Mouse (Mus musculus): ENCODE measurements around the gene Zfp386. TPM values are rescaled to one million over a fixed set of nuclear protein-coding genes. Genes with fewer than 3 reads are reported as not detected.

Gene Zfp386
- polyA plus RNA-seq, 1 experiment, result not detected

DNA sequence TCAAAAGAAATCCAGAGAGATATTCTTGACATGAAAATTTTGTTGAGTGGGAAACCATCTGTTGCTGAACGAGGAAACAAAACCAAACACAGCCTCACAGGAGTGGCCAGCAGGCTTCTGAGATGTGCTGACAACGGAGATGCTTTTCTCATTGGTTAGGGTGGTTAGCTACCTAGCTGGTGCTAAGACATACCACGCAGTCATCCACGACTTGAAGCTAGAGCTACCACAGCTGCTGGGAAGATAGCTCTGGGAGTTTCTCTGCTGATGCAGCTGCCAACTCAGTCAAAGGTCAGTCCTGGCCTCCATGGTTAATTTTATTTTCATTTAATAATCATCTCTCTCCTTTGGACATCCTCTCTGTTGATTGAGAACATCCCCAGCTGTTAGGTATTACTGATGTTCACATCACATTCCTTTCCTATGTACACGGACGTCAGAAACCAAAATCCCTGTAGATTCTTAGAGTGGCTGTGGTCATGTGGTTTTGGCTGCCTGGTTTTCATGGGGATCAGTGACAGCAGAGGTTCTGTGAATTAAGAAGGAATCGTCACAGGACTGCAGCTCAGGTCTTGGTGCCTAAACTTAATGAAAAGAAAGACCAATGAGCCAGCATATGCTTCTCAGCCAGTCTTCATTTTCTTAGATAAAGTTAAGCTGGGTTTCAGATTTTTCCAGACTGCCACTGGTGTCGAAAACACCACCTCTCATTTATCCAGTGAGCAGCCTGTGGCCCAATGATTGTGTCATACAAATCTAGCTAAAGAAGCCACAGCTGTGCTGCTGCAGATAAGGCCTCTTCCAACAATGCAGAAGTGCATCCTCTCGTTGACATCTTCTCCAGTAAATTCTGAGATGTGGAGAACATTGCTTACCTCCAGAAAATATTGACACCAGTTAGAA, 62.2 kb downstream of the Zfp386 start:
- 82% methylated on average over 9 of the region's 9 CpGs for WGBS
- Histone ChIP-seq H3K27ac (ENCODE audit: insufficient read depth, low read depth, low read length) (no peak overlapping the region), H3K4me1 (ENCODE audit: control insufficient read depth, insufficient read depth, low read length) (no peaks in the 10 kb centered on the region), H3K4me3 (ENCODE audit: insufficient read depth, low read depth, low read length) (no peak overlapping the region)
- TF ChIP-seq POLR2A (IDR thresholded peaks at IDR 0.05; ENCODE audit: insufficient read depth, low read depth, low read length), result no peak
- no peak for TF ChIP-seq CTCF (IDR thresholded peaks at IDR 0.05; ENCODE audit: insufficient read depth, low read depth, low read length)

DNA sequence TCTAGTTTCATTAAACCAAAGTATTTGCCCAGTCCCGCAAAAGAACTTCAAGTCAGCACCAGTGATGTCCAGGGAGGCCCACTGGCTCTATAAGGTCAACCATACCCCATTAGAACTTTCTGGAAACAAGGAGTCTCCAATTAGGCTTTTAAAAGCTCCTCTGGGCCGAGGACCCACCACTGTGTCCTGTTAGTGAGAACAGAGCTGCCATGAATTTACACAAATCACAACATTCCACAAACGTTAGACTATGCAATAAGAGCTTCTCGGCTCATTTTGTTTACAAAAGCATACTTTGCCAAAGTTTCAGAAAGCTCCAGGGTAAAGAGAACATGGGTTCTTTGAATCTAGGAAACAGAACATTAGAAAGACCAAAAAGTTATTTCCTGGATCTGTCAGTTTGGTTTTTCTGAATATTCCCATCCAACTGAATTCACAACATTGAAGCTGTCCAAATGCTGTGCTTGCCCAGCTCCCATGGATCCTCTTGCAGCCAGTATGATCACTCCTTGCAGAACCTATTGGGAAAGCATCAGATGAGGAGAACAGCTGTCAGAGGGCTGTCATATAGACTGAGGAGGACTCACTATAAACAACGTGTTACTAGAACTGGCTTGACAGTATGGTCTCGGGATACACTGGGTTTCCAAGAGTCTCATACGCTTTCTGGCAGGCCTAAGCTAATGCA, 63.6 kb downstream of the Zfp386 start:
- no peak overlapping the region for H3K4me3 ChIP-seq (ENCODE audit: insufficient read depth, low read depth, low read length)
- H3K27ac ChIP-seq (ENCODE audit: insufficient read depth, low read depth, low read length), result no peak overlapping the region
- TF ChIP-seq CTCF (IDR thresholded peaks at IDR 0.05; ENCODE audit: insufficient read depth, low read depth, low read length) (no peak), POLR2A (IDR thresholded peaks at IDR 0.05; ENCODE audit: insufficient read depth, low read depth, low read length) (no peak)
- 80% methylated on average over 7 of the region's 7 CpGs for WGBS
- H3K4me1 ChIP-seq (ENCODE audit: control insufficient read depth, insufficient read depth, low read length), result no peaks in the 10 kb centered on the region

Other genes with a start within 250 kb of the Zfp386 start
- gene Vipr2, start 30.0 kb downstream of the Zfp386 start, polyA plus RNA-seq (2012; ENCODE audit: insufficient read depth, insufficient read length, low replicate concordance, missing spikeins), result not detected in 2 replicates
- not detected in 2 replicates for gene Wdr60, start 215.3 kb downstream of the Zfp386 start, polyA plus RNA-seq (2012; ENCODE audit: insufficient read depth, insufficient read length, low replicate concordance, missing spikeins)
- not detected in 2 replicates for gene Gm11027, start 227.7 kb downstream of the Zfp386 start, polyA plus RNA-seq (2012; ENCODE audit: insufficient read depth, insufficient read length, low replicate concordance, missing spikeins)
- gene Esyt2, start 233.5 kb downstream of the Zfp386 start, polyA plus RNA-seq (2012; ENCODE audit: insufficient read depth, insufficient read length, low replicate concordance, missing spikeins), result not detected in 2 replicates

All from olfactory bulb, adult 2 months (tissue).